10 mouse cellular contexts compared by ENCODE assay signal in genomic region chr8:88512094-88512794, GRCm38 (mm10). TPM values are rescaled to one million over a fixed set of nuclear protein-coding genes. Genes with fewer than 3 reads are reported as not detected.
DNase-seq lines count a peak whose midpoint lies in the region; ATAC-seq and TF ChIP-seq lines count a peak whose summit lies in the region.
"Had no signal": no experiment of that assay in that cellular context is flagged by ENCODE, and none has a peak within 500 bp of the region (broad histone marks: within the 10 kb centered on the region; RNA-seq: fewer than 3 reads in every experiment).

No protein-coding gene starts in this region.

- no peak for TF ChIP-seq CTCF in brain, embryonic 14.5 days (IDR thresholded peaks at IDR 0.05; ENCODE audit: borderline replicate concordance, extremely low read depth, insufficient read depth, insufficient read length)
- TF ChIP-seq CTCF in kidney, adult 2 months (conservative IDR thresholded peaks at IDR 0.05; ENCODE audit: insufficient read depth, insufficient read length, low read depth, low read length), result no peak

- H3K27ac ChIP-seq in forebrain, embryonic 16.5 days (ENCODE audit: low read length), result no peak overlapping the region
- peak overlapping the region; percentile 59 for H3K27ac ChIP-seq in midbrain, embryonic 13.5 days
- H3K27ac ChIP-seq in kidney, adult 2 months (ENCODE audit: insufficient read depth, low read depth, low read length), result no peak overlapping the region

- peak; percentile 89 for DNase-seq in brain, embryonic 14.5 days (ENCODE audit: low read depth)
- DNase-seq in cerebellum, postnatal 10 days, result peak; percentile 84 to 91
- DNase-seq in thymus, postnatal 25 days, result no peak
- no peak for DNase-seq in liver
- DNase-seq in lung, postnatal 25 days (ENCODE audit: low spot score), result no peak
- no peak for DNase-seq in kidney, adult 2 months
- DNase-seq: adrenal gland, adult 8-10 months had no signal

- H3K4me2 ChIP-seq in forebrain, embryonic 16.5 days (ENCODE audit: low read length), result peak overlapping the region; percentile 11; the same call in 1 of the 2 replicates
- peak overlapping the region; percentile 43 for H3K4me2 ChIP-seq in midbrain, embryonic 13.5 days (replicated peaks)

- no peak for TF ChIP-seq POLR2A in brain, embryonic 14.5 days (IDR thresholded peaks at IDR 0.05; ENCODE audit: borderline replicate concordance, extremely low read depth, insufficient read depth, insufficient read length, poor library complexity, severe bottlenecking)
- TF ChIP-seq POLR2A in kidney, adult 2 months (IDR thresholded peaks at IDR 0.05; ENCODE audit: low read depth, low read length), result no peak

- H3K27me3 ChIP-seq in forebrain, embryonic 16.5 days (replicated peaks; ENCODE audit: control insufficient read depth, insufficient read depth, low read length), result no peaks in the 10 kb centered on the region
- H3K27me3 ChIP-seq in midbrain, embryonic 13.5 days, result peaks cover 16% of the 10 kb centered on the region; the same call in 1 of the 2 replicates
- no peaks in the 10 kb centered on the region for H3K27me3 ChIP-seq in kidney, adult 2 months (replicated peaks; ENCODE audit: control insufficient read depth, insufficient read depth, low read length)

- H3K36me3 ChIP-seq in forebrain, embryonic 16.5 days (ENCODE audit: control insufficient read depth, insufficient read depth), result no peaks in the 10 kb centered on the region
- H3K36me3 ChIP-seq in midbrain, embryonic 13.5 days, result no peaks in the 10 kb centered on the region
- no peaks in the 10 kb centered on the region for H3K36me3 ChIP-seq in kidney, adult 2 months (ENCODE audit: control insufficient read depth, insufficient read depth, low read length)

- H3K4me3 ChIP-seq in forebrain, embryonic 16.5 days (replicated peaks; ENCODE audit: low read length), result no peak overlapping the region
- no peak overlapping the region for H3K4me3 ChIP-seq in midbrain, embryonic 13.5 days (replicated peaks)
- H3K4me3 ChIP-seq in kidney, adult 2 months (ENCODE audit: insufficient read depth, low read depth, low read length), result no peak overlapping the region

- no peak overlapping the region for H3K9ac ChIP-seq in forebrain, embryonic 16.5 days (replicated peaks; ENCODE audit: low read depth, low read length)
- peak overlapping the region; percentile 42 for H3K9ac ChIP-seq in midbrain, embryonic 13.5 days (replicated peaks)

- ATAC-seq in forebrain, embryonic 16.5 days, result no peak
- peak; percentile 87 for ATAC-seq in midbrain, embryonic 13.5 days
- ATAC-seq: inflammation-experienced regulatory T-cells, adult 6 months had no signal

- whole genome bisulfite sequencing in forebrain, embryonic 16.5 days, result 1% methylated on average over 15 of the region's 15 CpGs
- 1% methylated on average over 15 of the region's 15 CpGs for WGBS in midbrain, embryonic 13.5 days
- WGBS in kidney, adult 2 months, result 10% methylated on average over 15 of the region's 15 CpGs

- peaks cover 10% of the 10 kb centered on the region for H3K4me1 ChIP-seq in forebrain, embryonic 16.5 days (replicated peaks; ENCODE audit: control insufficient read depth, insufficient read depth, low read length)
- peaks cover 25% of the 10 kb centered on the region for H3K4me1 ChIP-seq in midbrain, embryonic 13.5 days (replicated peaks)
- no peaks in the 10 kb centered on the region for H3K4me1 ChIP-seq in kidney, adult 2 months (ENCODE audit: control insufficient read depth, insufficient read depth, low read length)

- H3K9me3 ChIP-seq in forebrain, embryonic 16.5 days (ENCODE audit: control insufficient read depth, low read length), result no peaks in the 10 kb centered on the region
- no peaks in the 10 kb centered on the region for H3K9me3 ChIP-seq in midbrain, embryonic 13.5 days

RNA-seq across cellular contexts. Expression of gene Nkd1, which starts 8.9 kb away (rescaled TPM):
- polyA plus RNA-seq in brain, embryonic 14.5 days (2012; rRNA removed), result 49.1 and 68.5 TPM in 2 replicates
- polyA plus RNA-seq in forebrain, embryonic 16.5 days (2015; fragmentation: Nextera tagmentation; extraction: Ambion mirVana), result 28.3 and 28.5 TPM in 2 replicates
- 68.4 and 79.8 TPM in 2 replicates for polyA plus RNA-seq in midbrain, embryonic 13.5 days (2015; fragmentation: Nextera tagmentation; extraction: Ambion mirVana)
- 8.6 and 9.6 TPM in 2 replicates for polyA plus RNA-seq in kidney, adult 2 months (2012; rRNA removed)
- polyA plus RNA-seq: inflammation-experienced regulatory T-cells, adult 6 months had no signal

Comparison
In these comparisons a context has a peak if more than half of its experiments do, and no peak if none do; other contexts are left out.
1. DNase-seq: peak in brain, embryonic 14.5 days (single experiment) and cerebellum, postnatal 10 days (2 of 2); none in thymus, postnatal 25 days (single experiment), liver (single experiment), lung, postnatal 25 days (single experiment) and kidney, adult 2 months (single experiment).